Mouse (Mus musculus): ENCODE measurements around the gene Hbs1l. TPM values are rescaled to one million over a fixed set of nuclear protein-coding genes. Genes with fewer than 3 reads are reported as not detected.

Gene Hbs1l
- total and polyA plus RNA-seq, 2 experiments from 2014 or later, result 61.3 to 78.3 TPM

GRCm38 (mm10) chr10:21347332-21347731 lies 51.6 kb downstream of the Hbs1l start:
- Histone ChIP-seq H3K4me3 (ENCODE audit: low read length) (no peak overlapping the region), H3K4me2 (ENCODE audit: low read depth, low read length) (no peak overlapping the region), H3K9ac (replicated peaks; ENCODE audit: low read length) (no peak overlapping the region), H3K4me1 (ENCODE audit: insufficient read depth, low read length) (no peaks in the 10 kb centered on the region), H3K27ac (no peak overlapping the region), H3K9me3 (ENCODE audit: low read length) (no peaks in the 10 kb centered on the region), H3K36me3 (ENCODE audit: insufficient read depth, low read length) (peaks cover 35% of the 10 kb centered on the region), H3K27me3 (ENCODE audit: insufficient read depth, low read length) (no peaks in the 10 kb centered on the region)
- 72% methylated on average over 4 of the region's 4 CpGs for WGBS
- TF ChIP-seq CTCF (IDR thresholded peaks at IDR 0.05; ENCODE audit: low read depth), result no peak
- ATAC-seq (peak; percentile 62; the same call in 1 of the 2 replicates), DNase-seq (ENCODE audit: low spot score) (peak; percentile 20)

GRCm38 (mm10) chr10:21349449-21349848 lies 53.7 kb downstream of the Hbs1l start:
- no peak for DNase-seq (ENCODE audit: low spot score)
- ATAC-seq, result no peak
- no peaks in the 10 kb centered on the region for H3K4me1 ChIP-seq (ENCODE audit: insufficient read depth, low read length)
- peaks cover 38% of the 10 kb centered on the region for H3K36me3 ChIP-seq (ENCODE audit: insufficient read depth, low read length)
- TF ChIP-seq CTCF (IDR thresholded peaks at IDR 0.05; ENCODE audit: low read depth), result no peak
- H3K27ac ChIP-seq, result no peak overlapping the region
- WGBS, result 95% methylated on average over 5 of the region's 5 CpGs
- H3K9ac ChIP-seq (replicated peaks; ENCODE audit: low read length), result no peak overlapping the region
- H3K9me3 ChIP-seq (ENCODE audit: low read length), result no peaks in the 10 kb centered on the region
- H3K4me2 ChIP-seq (ENCODE audit: low read depth, low read length), result no peak overlapping the region
- no peaks in the 10 kb centered on the region for H3K27me3 ChIP-seq (ENCODE audit: insufficient read depth, low read length)
- no peak overlapping the region for H3K4me3 ChIP-seq (ENCODE audit: low read length)

GRCm38 (mm10) chr10:21349946-21350345 lies 54.2 kb downstream of the Hbs1l start:
- no peak for DNase-seq (ENCODE audit: low spot score)
- H3K4me2 ChIP-seq (ENCODE audit: low read depth, low read length), result no peak overlapping the region
- no peak overlapping the region for H3K27ac ChIP-seq
- no peak for ATAC-seq
- no peak for TF ChIP-seq CTCF (IDR thresholded peaks at IDR 0.05; ENCODE audit: low read depth)
- WGBS, result 93% methylated on average over 2 of the region's 2 CpGs
- peaks cover 37% of the 10 kb centered on the region for H3K36me3 ChIP-seq (ENCODE audit: insufficient read depth, low read length)
- no peaks in the 10 kb centered on the region for H3K27me3 ChIP-seq (ENCODE audit: insufficient read depth, low read length)
- no peak overlapping the region for H3K9ac ChIP-seq (replicated peaks; ENCODE audit: low read length)
- no peak overlapping the region for H3K4me3 ChIP-seq (ENCODE audit: low read length)
- no peaks in the 10 kb centered on the region for H3K9me3 ChIP-seq (ENCODE audit: low read length)
- no peaks in the 10 kb centered on the region for H3K4me1 ChIP-seq (ENCODE audit: insufficient read depth, low read length)

- WGBS, result 91% methylated on average over 11 of the region's 11 CpGs
- TF ChIP-seq CTCF (IDR thresholded peaks at IDR 0.05; ENCODE audit: low read depth), result no peak
- Histone ChIP-seq H3K4me1 (ENCODE audit: insufficient read depth, low read length) (no peaks in the 10 kb centered on the region), H3K4me3 (ENCODE audit: low read length) (no peak overlapping the region), H3K27me3 (ENCODE audit: insufficient read depth, low read length) (no peaks in the 10 kb centered on the region), H3K4me2 (ENCODE audit: low read depth, low read length) (no peak overlapping the region), H3K36me3 (ENCODE audit: insufficient read depth, low read length) (peaks cover 29% of the 10 kb centered on the region), H3K9me3 (ENCODE audit: low read length) (no peaks in the 10 kb centered on the region), H3K27ac (no peak overlapping the region), H3K9ac (replicated peaks; ENCODE audit: low read length) (no peak overlapping the region)
- no peak for ATAC-seq
- DNase-seq (ENCODE audit: low spot score), result no peak
Observed at GRCm38 (mm10) chr10:21350531-21351515, 55.0 kb downstream of the Hbs1l start.

- Histone ChIP-seq H3K9ac (replicated peaks; ENCODE audit: low read length) (no peak overlapping the region), H3K4me1 (ENCODE audit: insufficient read depth, low read length) (no peaks in the 10 kb centered on the region), H3K27ac (no peak overlapping the region), H3K36me3 (ENCODE audit: insufficient read depth, low read length) (peaks cover 29% of the 10 kb centered on the region), H3K4me3 (ENCODE audit: low read length) (no peak overlapping the region), H3K4me2 (ENCODE audit: low read depth, low read length) (no peak overlapping the region), H3K9me3 (ENCODE audit: low read length) (no peaks in the 10 kb centered on the region), H3K27me3 (ENCODE audit: insufficient read depth, low read length) (no peaks in the 10 kb centered on the region)
- 57% methylated on average over 12 of the region's 12 CpGs for WGBS
- no peak for ATAC-seq
- no peak for DNase-seq (ENCODE audit: low spot score)
- no peak for TF ChIP-seq CTCF (IDR thresholded peaks at IDR 0.05; ENCODE audit: low read depth)
Observed at GRCm38 (mm10) chr10:21351766-21352165, 56.0 kb downstream of the Hbs1l start.

- Histone ChIP-seq H3K27me3 (ENCODE audit: insufficient read depth, low read length) (no peaks in the 10 kb centered on the region), H3K4me2 (ENCODE audit: low read depth, low read length) (no peak overlapping the region), H3K9me3 (ENCODE audit: low read length) (no peaks in the 10 kb centered on the region), H3K4me3 (ENCODE audit: low read length) (no peak overlapping the region), H3K9ac (replicated peaks; ENCODE audit: low read length) (no peak overlapping the region), H3K4me1 (ENCODE audit: insufficient read depth, low read length) (no peaks in the 10 kb centered on the region), H3K27ac (no peak overlapping the region), H3K36me3 (ENCODE audit: insufficient read depth, low read length) (peaks cover 30% of the 10 kb centered on the region)
- WGBS, result 72% methylated on average over 5 of the region's 5 CpGs
- DNase-seq (ENCODE audit: low spot score) (no peak), ATAC-seq (no peak)
- no peak for TF ChIP-seq CTCF (IDR thresholded peaks at IDR 0.05; ENCODE audit: low read depth)
Observed at GRCm38 (mm10) chr10:21353890-21354289, 58.1 kb downstream of the Hbs1l start.

- no peak for ATAC-seq
- Histone ChIP-seq H3K36me3 (ENCODE audit: insufficient read depth, low read length) (peaks cover 28% of the 10 kb centered on the region), H3K9me3 (ENCODE audit: low read length) (no peaks in the 10 kb centered on the region), H3K27me3 (ENCODE audit: insufficient read depth, low read length) (no peaks in the 10 kb centered on the region), H3K9ac (replicated peaks; ENCODE audit: low read length) (no peak overlapping the region), H3K4me3 (ENCODE audit: low read length) (no peak overlapping the region), H3K4me2 (ENCODE audit: low read depth, low read length) (no peak overlapping the region), H3K27ac (no peak overlapping the region), H3K4me1 (ENCODE audit: insufficient read depth, low read length) (no peaks in the 10 kb centered on the region)
- TF ChIP-seq CTCF (IDR thresholded peaks at IDR 0.05; ENCODE audit: low read depth), result no peak
- DNase-seq (ENCODE audit: low spot score), result no peak
- WGBS, result 94% methylated on average over 7 of the region's 7 CpGs
Observed at GRCm38 (mm10) chr10:21354506-21354905, 58.7 kb downstream of the Hbs1l start.

Data from hindbrain, postnatal 0 days (tissue).